Mouse (Mus musculus): ENCODE results near the gene Slc39a3. TPM values are rescaled to one million over a fixed set of nuclear protein-coding genes. Genes with fewer than 3 reads are reported as not detected.
A peak's percentile ranks its signal among the peaks of the same experiment; 100 is the strongest.
"Not testable (repeated sequence)": the region's sequence is repeated elsewhere in the genome, so short reads cannot be mapped to it uniquely, and the experiment has no call there.

Gene Slc39a3
- polyA plus RNA-seq, 1 experiment from 2014 or later: 15.4 TPM

- ATAC-seq (no peak), DNase-seq (ENCODE audit: low spot score) (no peak)
- Histone ChIP-seq H3K9me3 (ENCODE audit: low read length) (no peaks in the 10 kb centered on the region), H3K4me1 (ENCODE audit: insufficient read depth, low read depth, low read length) (peaks cover 4% of the 10 kb centered on the region; the same call in 1 of the 2 replicates), H3K27ac (ENCODE audit: low read length) (no peak overlapping the region), H3K9ac (replicated peaks; ENCODE audit: low read depth) (no peak overlapping the region), H3K4me3 (ENCODE audit: low read depth, low read length) (no peak overlapping the region), H3K27me3 (replicated peaks; ENCODE audit: insufficient read depth, low read length) (0 out of 2 replicates have a peak, but pooled peaks cover 8% of the 10 kb centered on the region), H3K4me2 (replicated peaks; ENCODE audit: low read depth, low read length) (no peak overlapping the region), H3K36me3 (ENCODE audit: insufficient read depth, low read length) (no peaks in the 10 kb centered on the region)
- 74% methylated on average over 7 of the region's 7 CpGs for WGBS
- TF ChIP-seq EP300 (IDR thresholded peaks at IDR 0.05) (no peak), CTCF (IDR thresholded peaks at IDR 0.05) (no peak)
Observed at GRCm38 (mm10) chr10:80990406-80990805, 46.8 kb downstream of the Slc39a3 start.

- DNase-seq (ENCODE audit: low spot score); H3K9me3 ChIP-seq (ENCODE audit: low read length); H3K27me3 ChIP-seq (replicated peaks; ENCODE audit: insufficient read depth, low read length); H3K4me3 ChIP-seq (ENCODE audit: low read depth, low read length); ATAC-seq; H3K9ac ChIP-seq (replicated peaks; ENCODE audit: low read depth); H3K36me3 ChIP-seq (ENCODE audit: insufficient read depth, low read length); H3K4me2 ChIP-seq (replicated peaks; ENCODE audit: low read depth, low read length); H3K4me1 ChIP-seq (ENCODE audit: insufficient read depth, low read depth, low read length); H3K27ac ChIP-seq (ENCODE audit: low read length): not testable (repeated sequence)
- WGBS: 48% methylated on average over 4 of the region's 4 CpGs
Observed at GRCm38 (mm10) chr10:80989854-80990253, 47.4 kb downstream of the Slc39a3 start.

- H3K27me3 ChIP-seq (replicated peaks; ENCODE audit: insufficient read depth, low read length): 0 out of 2 replicates have a peak, but pooled peaks cover 4% of the 10 kb centered on the region
- ATAC-seq: no peak
- 70% methylated on average over 6 of the region's 6 CpGs for WGBS
Observed at GRCm38 (mm10) chr10:80989446-80989845, 47.8 kb downstream of the Slc39a3 start.

GRCm38 (mm10) chr10:80987709-80988441 is 49.4 kb downstream of the Slc39a3 start:
- no peaks in the 10 kb centered on the region for H3K36me3 ChIP-seq (ENCODE audit: insufficient read depth, low read length)
- no peak overlapping the region for H3K4me3 ChIP-seq (ENCODE audit: low read depth, low read length)
- no peaks in the 10 kb centered on the region for H3K9me3 ChIP-seq (ENCODE audit: low read length)
- peak overlapping the region; percentile 48; the same call in 1 of the 2 replicates for H3K27ac ChIP-seq (ENCODE audit: low read length)
- 9% methylated on average over 10 of the region's 10 CpGs for WGBS
- TF ChIP-seq CTCF (IDR thresholded peaks at IDR 0.05) (peak; percentile 99), EP300 (IDR thresholded peaks at IDR 0.05) (peak; percentile 68)
- H3K4me2 ChIP-seq (replicated peaks; ENCODE audit: low read depth, low read length): no peak overlapping the region
- peaks cover 4% of the 10 kb centered on the region; the same call in 1 of the 2 replicates for H3K4me1 ChIP-seq (ENCODE audit: insufficient read depth, low read depth, low read length)
- DNase-seq (ENCODE audit: low spot score) (peak; percentile 95), ATAC-seq (peak; percentile 90)
- 0 out of 2 replicates have a peak, but pooled peaks cover 3% of the 10 kb centered on the region for H3K27me3 ChIP-seq (replicated peaks; ENCODE audit: insufficient read depth, low read length)
- H3K9ac ChIP-seq (replicated peaks; ENCODE audit: low read depth): no peak overlapping the region

More at GRCm38 (mm10) chr10:80989446-80989845, 47.8 kb downstream of the Slc39a3 start:
- Histone ChIP-seq H3K4me2 (replicated peaks; ENCODE audit: low read depth, low read length) (no peak overlapping the region), H3K27ac (ENCODE audit: low read length) (no peak overlapping the region), H3K4me1 (ENCODE audit: insufficient read depth, low read depth, low read length) (peaks cover 4% of the 10 kb centered on the region; the same call in 1 of the 2 replicates), H3K9me3 (ENCODE audit: low read length) (no peaks in the 10 kb centered on the region), H3K4me3 (ENCODE audit: low read depth, low read length) (no peak overlapping the region), H3K9ac (replicated peaks; ENCODE audit: low read depth) (no peak overlapping the region), H3K36me3 (ENCODE audit: insufficient read depth, low read length) (no peaks in the 10 kb centered on the region)
- TF ChIP-seq CTCF (IDR thresholded peaks at IDR 0.05) (no peak), EP300 (IDR thresholded peaks at IDR 0.05) (no peak)
- DNase-seq (ENCODE audit: low spot score): no peak

- 51% methylated on average over 6 of the region's 6 CpGs for WGBS
- H3K4me2 ChIP-seq (replicated peaks; ENCODE audit: low read depth, low read length): no peak overlapping the region
- 0 out of 2 replicates have a peak, but pooled peaks cover 3% of the 10 kb centered on the region for H3K27me3 ChIP-seq (replicated peaks; ENCODE audit: insufficient read depth, low read length)
- 0 out of 2 replicates have a peak, but pooled peaks have one; percentile 6 for ATAC-seq
- TF ChIP-seq EP300 (IDR thresholded peaks at IDR 0.05) (no peak), CTCF (IDR thresholded peaks at IDR 0.05) (no peak)
- no peak overlapping the region for H3K9ac ChIP-seq (replicated peaks; ENCODE audit: low read depth)
- DNase-seq (ENCODE audit: low spot score): peak; percentile 41
- H3K4me3 ChIP-seq (ENCODE audit: low read depth, low read length): no peak overlapping the region
- no peaks in the 10 kb centered on the region for H3K9me3 ChIP-seq (ENCODE audit: low read length)
- peak overlapping the region; percentile 81 for H3K27ac ChIP-seq (ENCODE audit: low read length)
- peaks cover 4% of the 10 kb centered on the region; the same call in 1 of the 2 replicates for H3K4me1 ChIP-seq (ENCODE audit: insufficient read depth, low read depth, low read length)
- H3K36me3 ChIP-seq (ENCODE audit: insufficient read depth, low read length): no peaks in the 10 kb centered on the region
Observed at GRCm38 (mm10) chr10:80986754-80987153, 50.5 kb downstream of the Slc39a3 start.

- WGBS: 27% methylated on average over 13 of the region's 13 CpGs
- Histone ChIP-seq H3K27me3 (replicated peaks; ENCODE audit: insufficient read depth, low read length) (0 out of 2 replicates have a peak, but pooled peaks cover 3% of the 10 kb centered on the region), H3K27ac (ENCODE audit: low read length) (peak overlapping the region; percentile 81), H3K36me3 (ENCODE audit: insufficient read depth, low read length) (no peaks in the 10 kb centered on the region), H3K4me3 (ENCODE audit: low read depth, low read length) (peak overlapping the region; percentile 35), H3K9me3 (ENCODE audit: low read length) (no peaks in the 10 kb centered on the region), H3K4me2 (replicated peaks; ENCODE audit: low read depth, low read length) (peak overlapping the region; percentile 51), H3K9ac (replicated peaks; ENCODE audit: low read depth) (peak overlapping the region; percentile 6; the same call in 1 of the 2 replicates), H3K4me1 (ENCODE audit: insufficient read depth, low read depth, low read length) (peaks cover 4% of the 10 kb centered on the region; the same call in 1 of the 2 replicates)
- DNase-seq (ENCODE audit: low spot score) (peak; percentile 50), ATAC-seq (peak; percentile 6)
- TF ChIP-seq CTCF (IDR thresholded peaks at IDR 0.05): no peak
- no peak for TF ChIP-seq EP300 (IDR thresholded peaks at IDR 0.05)
Observed at GRCm38 (mm10) chr10:80985970-80986701, 51.1 kb downstream of the Slc39a3 start.
